Mouse (Mus musculus) right cerebral cortex, adult 2 months (tissue): ENCODE measurements around the gene Ssr2.
A peak's percentile ranks its signal among the peaks of the same experiment; 100 is the strongest.

Experiments used
- DNase-seq, 2 experiments: peaks; one replicate each; pipeline ENCODE4 v3.0.0; 2021 to 2022; ENCODE audit warnings: low spot score in 2 of 2

Gene Ssr2

GRCm38 (mm10) chr3:88623346-88624135, 47.9 kb downstream of the Ssr2 start:
- peak; percentile 55 to 64 for DNase-seq

GRCm38 (mm10) chr3:88624324-88624723, 48.6 kb downstream of the Ssr2 start:
- DNase-seq: no peak

GRCm38 (mm10) chr3:88624951-88625350, 49.3 kb downstream of the Ssr2 start:
- no peak for DNase-seq

DNA sequence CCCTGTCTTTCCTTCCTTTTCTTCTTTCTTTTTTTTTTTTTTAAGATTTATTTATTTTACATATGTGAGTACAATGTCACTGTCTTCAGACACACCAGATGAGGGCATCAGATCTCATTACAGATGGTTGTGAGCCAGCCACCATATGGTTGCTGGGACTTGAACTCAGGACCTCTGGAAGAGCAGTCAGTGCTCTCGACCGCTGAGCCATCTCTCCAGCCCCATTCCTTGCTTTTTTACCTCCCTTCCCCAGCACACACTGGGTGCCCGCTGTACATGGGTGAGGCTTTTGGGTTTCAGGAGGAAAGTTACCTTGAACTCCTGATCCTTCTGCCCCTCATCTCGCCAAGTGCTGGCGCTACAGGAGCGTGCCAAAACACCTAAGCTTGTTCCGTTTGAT, 49.9 kb downstream of the Ssr2 start:
- no peak for DNase-seq

- no peak for DNase-seq
Measured at GRCm38 (mm10) chr3:88626316-88626715, 50.6 kb downstream of the Ssr2 start.

GRCm38 (mm10) chr3:88627114-88627513, 51.4 kb downstream of the Ssr2 start:
- no peak for DNase-seq

GRCm38 (mm10) chr3:88627535-88627934, 51.9 kb downstream of the Ssr2 start:
- DNase-seq: no peak

DNA sequence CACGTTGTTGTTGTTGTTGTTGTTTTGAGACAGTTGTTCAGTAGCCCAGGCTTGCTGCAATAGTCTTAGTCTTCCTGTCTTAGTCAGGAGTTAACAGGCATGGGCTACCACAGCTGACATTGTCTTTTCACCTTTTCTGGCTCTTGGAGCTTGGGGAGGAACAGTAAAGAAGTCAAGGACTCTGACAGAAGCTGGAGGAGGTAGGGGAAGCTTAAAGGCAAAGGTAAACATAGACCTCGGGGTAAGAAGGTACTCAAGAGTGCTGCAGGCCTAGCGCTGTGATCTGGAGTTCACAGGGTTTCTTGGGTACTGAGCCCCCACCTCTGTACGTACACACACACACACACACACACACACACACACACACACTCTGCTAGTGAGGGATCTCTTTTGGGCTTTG, 53.1 kb downstream of the Ssr2 start:
- DNase-seq: no peak

DNA sequence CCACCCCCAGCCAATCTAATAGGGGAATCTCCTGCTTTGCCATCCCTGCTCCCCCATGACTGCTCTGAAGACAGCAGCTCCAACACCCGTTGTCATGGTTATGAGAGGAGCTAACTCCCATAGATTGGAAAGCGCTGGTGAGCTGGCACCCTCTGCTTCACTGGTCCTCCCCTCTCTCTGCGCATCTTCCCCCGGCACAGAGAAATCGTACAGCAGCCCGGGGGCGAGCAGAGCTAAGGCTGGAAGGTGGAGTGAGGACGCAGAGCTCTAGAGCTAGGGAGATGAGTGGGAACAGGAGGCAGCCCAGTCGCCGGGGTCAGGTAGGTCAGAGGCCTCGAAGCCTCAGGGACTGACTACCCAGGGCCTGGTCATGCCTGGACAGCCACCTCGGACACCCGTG, 53.6 kb downstream of the Ssr2 start:
- peak; percentile 82 to 88 for DNase-seq

DNA sequence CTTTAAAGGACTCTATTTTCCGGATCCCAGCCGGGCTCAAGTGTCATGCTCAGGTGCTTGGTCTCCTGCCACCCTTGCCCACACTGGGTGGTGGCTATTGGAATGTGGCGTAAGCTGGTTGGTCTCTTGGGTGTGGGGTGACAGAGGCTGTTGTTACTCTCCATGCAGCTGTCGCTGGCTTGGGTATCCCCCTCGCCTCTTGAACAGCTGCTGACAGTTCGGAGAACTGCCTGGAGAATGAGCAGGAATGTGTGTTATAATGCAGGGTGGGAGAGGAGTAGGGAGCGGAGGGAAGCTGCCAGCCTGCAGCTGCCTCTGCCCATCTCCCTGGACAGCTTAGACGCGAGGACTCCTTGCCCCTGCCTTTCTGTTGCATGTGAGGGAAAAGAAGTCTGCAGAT, 54.3 kb downstream of the Ssr2 start:
- no peak for DNase-seq

DNA sequence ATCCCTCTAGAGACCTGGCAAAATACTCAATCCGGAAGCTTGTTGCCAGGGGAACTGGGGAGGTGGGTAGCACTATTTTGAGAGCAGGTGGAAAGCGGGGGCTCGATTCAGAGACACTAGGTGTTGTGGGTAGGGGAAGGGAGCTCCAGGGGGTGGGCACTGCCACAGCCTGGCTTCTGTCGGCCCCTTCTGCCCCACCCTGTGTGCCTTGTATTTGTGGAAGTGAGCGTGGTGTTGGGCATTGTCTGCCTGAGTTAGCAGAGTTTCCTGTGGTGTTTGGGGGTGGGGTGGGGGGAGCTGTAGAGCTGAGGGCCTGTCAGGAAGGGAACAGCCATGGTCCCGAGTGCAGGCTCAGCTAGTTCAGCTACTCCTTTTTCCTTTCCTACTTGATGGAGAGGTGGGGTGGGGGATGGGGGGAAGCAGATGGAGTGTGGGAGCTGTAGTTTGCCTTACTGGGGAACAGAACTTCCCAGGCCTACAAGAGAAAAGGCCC, 55.2 kb downstream of the Ssr2 start:
- peak in 1 of 2 experiments; percentile 79 for DNase-seq

DNA sequence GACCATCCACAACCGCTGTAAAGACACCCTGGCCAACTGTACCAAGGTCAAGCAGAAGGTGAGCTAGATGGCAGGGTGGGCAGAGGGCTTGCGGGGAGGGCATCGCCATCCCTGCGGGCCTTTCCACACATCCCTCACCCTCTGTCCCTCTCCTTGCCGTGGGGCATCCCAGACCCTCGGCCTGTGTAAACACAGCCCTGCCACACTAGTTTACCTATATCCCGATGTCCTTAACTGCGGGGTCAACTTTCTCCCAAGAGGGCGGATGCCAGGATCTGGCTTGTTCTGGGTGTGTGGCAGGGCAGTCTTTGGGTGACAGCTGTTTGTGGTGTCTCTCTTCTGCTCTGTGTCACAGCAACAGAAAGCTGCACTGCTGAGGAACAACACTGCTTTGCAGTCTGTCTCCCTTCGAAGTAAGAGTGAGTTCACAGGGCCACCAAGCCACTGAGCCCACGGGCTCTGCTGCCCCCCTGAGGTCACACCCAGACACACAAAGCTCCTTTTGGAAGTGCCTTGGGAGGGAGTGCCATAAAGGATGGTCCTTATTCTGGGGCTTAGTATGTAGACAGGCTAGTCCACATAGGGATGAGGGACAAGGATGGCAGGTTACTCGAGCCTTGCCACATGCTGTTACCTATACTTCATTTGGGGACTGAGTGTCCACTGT, 56.4 kb downstream of the Ssr2 start:
- no peak for DNase-seq

DNA sequence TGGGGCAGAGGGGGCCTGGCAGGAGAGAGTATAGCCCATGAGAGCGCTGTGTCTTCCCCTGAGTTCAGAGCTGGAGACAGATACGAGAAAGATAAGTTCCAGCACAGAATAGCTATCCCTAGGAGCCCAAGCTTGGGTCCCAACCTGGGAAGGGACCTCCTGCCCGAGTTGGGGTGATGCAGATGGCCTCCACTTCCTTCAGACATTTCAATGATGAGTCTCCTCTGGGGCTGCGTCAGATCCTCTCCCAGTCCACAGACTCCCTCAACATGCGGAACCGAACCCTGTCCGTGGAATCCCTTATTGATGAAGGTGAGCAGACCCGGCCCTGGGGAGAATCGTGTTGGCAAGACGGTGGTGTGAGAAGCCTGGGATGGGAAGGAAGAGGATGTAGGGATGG, 57.4 kb downstream of the Ssr2 start:
- no peak for DNase-seq

GRCm38 (mm10) chr3:88635506-88636275, 60.0 kb downstream of the Ssr2 start:
- DNase-seq: no peak

- DNase-seq: peak in 1 of 2 experiments; percentile 48
Measured at GRCm38 (mm10) chr3:88636555-88636986, 60.9 kb downstream of the Ssr2 start.

GRCm38 (mm10) chr3:88637134-88637533, 61.5 kb downstream of the Ssr2 start:
- no peak for DNase-seq
